Mouse (Mus musculus) heart, postnatal 0 days (tissue): ENCODE results near the gene Limch1. TPM values are rescaled to one million over a fixed set of nuclear protein-coding genes. Genes with fewer than 3 reads are reported as not detected.

Experiments
- ATAC-seq: fragments of 200-750 bp; cut with Nextera tagmentation; 2 replicates; pipeline ENCODE4 v1.8.0; 2017; ENCODE audit warnings: low read depth, moderate number of reproducible peaks, moderate library complexity; ENCODE audit not compliant: insufficient read depth
- DNase-seq: peaks from one replicate; pipeline ENCODE4 v3.0.0-alpha.2; 2016; ENCODE audit warnings: low spot score
- H3K27ac ChIP-seq: fragments of 300-500 bp; sonication (generic); 2 replicates; pipeline ENCODE4 v1.5.1; 2014; ENCODE audit warnings: low read depth, mild to moderate bottlenecking
- H3K27me3 ChIP-seq: fragments of 300-500 bp; sonication (generic); 2 replicates; pipeline ENCODE4 v1.6.1; 2014; ENCODE audit warnings: low read length, mixed read lengths; ENCODE audit not compliant: control insufficient read depth, insufficient read depth
- H3K36me3 ChIP-seq: fragments of 300-500 bp; sonication (generic); replicated peaks from 2 replicates; pipeline ENCODE4 v1.6.1; 2014; ENCODE audit warnings: low read length, mixed read lengths; ENCODE audit not compliant: control insufficient read depth, insufficient read depth
- H3K4me1 ChIP-seq: fragments of 300-500 bp; sonication (generic); 2 replicates; pipeline ENCODE4 v1.6.1; 2014; ENCODE audit warnings: antibody characterized with exemption; ENCODE audit not compliant: control insufficient read depth, insufficient read depth
- H3K4me2 ChIP-seq: fragments of 300-500 bp; sonication (generic); 2 replicates; pipeline ENCODE4 v1.6.1; 2014; ENCODE audit warnings: low read depth, mild to moderate bottlenecking, low read length, moderate library complexity
- H3K4me3 ChIP-seq: fragments of 300-500 bp; sonication (generic); 2 replicates; pipeline ENCODE4 v1.5.1; 2014; ENCODE audit warnings: low read depth, low read length
- H3K9ac ChIP-seq: fragments of 300-500 bp; sonication (generic); replicated peaks from 2 replicates; pipeline ENCODE4 v1.6.1; 2014; ENCODE audit warnings: low read depth, low read length, mixed read lengths
- H3K9me3 ChIP-seq: fragments of 300-500 bp; sonication (generic); replicated peaks from 2 replicates; pipeline ENCODE4 v1.6.1; 2016; ENCODE audit warnings: low read length; ENCODE audit not compliant: control insufficient read depth
- CTCF ChIP-seq: IDR thresholded peaks from 2 replicates; pipeline ENCODE4 v1.5.1; 2016; ENCODE audit warnings: antibody characterized with exemption, control low read depth, low read depth
- EP300 ChIP-seq: IDR thresholded peaks from 2 replicates; pipeline ENCODE4 v1.6.1; 2016; ENCODE audit warnings: antibody characterized with exemption, low read depth
- WGBS: fragments of 180-500 bp; shearing (Covaris S2); extraction: QIAGEN DNeasy Blood & Tissue Kit; methylation state at CpG from one replicate; pipeline ENCODE4 v1.1.7; 2014; 5-methylcytosine and 5-hydroxymethylcytosine counted together
- microRNA-seq: library from miRNA; unstranded; fragments of <30 nt; microRNA quantifications from one replicate; pipeline ENCODE4, GENCODE M21; 2016
- polyA plus RNA-seq: library from polyadenylated mRNA; unstranded; fragments of >200 nt; fragmentation: Nextera tagmentation; extraction: Ambion mirVana; gene quantifications from 2 replicates; pipeline ENCODE4 v1.2.1, GENCODE M21; 2015
- total RNA-seq: library from RNA; depleted of rRNA; stranded (reverse); fragments of >200 nt; gene quantifications from 2 replicates; pipeline ENCODE4 v1.2.3, GENCODE M21; 2014; ENCODE audit warnings: low replicate concordance; rRNA removed

Limch1 gene
- total and polyA plus RNA-seq, 2 experiments from 2014 or later = 21.1 to 30.0 TPM

DNA sequence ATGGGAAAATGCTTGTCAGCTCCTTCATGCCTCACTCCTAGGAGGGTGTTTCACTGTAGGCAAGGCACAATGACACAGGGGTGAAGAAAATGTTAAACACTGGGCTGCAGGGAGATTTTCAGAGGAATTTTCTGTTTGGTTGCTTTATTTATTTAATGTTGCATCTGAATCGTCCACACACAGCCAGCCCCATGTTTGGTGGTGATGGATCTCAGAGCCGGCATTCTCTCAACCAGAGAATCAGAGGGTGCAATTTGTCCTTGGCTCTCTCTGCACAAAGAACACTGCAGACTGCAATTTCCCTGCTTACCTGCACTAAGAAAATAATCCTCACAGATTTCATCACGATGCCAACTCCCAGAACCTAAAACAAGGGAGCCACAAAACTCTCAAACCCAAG, 357.4 kb downstream of the Limch1 start:
- no peak overlapping the region for H3K4me3 ChIP-seq
- no peak for ATAC-seq
- no peaks in the 10 kb centered on the region for H3K36me3 ChIP-seq
- no peak overlapping the region for H3K9ac ChIP-seq
- H3K4me2 ChIP-seq = no peak overlapping the region
- TF ChIP-seq CTCF (no peak), EP300 (no peak)
- peaks cover 85% of the 10 kb centered on the region for H3K27me3 ChIP-seq
- DNase-seq = no peak
- H3K9me3 ChIP-seq = no peaks in the 10 kb centered on the region
- H3K27ac ChIP-seq = no peak overlapping the region
- no peaks in the 10 kb centered on the region for H3K4me1 ChIP-seq
- WGBS = 8% methylated on average over 3 of the region's 3 CpGs

DNA sequence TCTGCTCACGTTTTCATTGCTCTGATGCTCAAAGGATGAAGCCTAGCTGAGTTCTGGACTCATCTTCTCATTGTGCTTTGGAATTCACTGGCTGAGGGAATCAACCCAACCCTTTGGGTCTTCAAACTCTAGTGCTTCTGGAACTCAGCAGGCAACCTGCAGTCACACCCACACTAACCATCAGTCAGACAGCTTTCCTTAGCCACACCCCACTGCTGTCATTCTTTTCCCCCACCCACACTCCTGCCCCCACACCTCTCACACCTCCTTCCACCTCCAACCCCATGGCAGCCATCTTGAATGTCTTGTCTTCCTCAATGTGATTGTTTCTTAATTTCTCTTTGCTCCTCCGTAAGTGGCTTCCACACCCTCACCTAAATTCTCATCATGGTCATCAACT, 360.6 kb downstream of the Limch1 start:
- peaks cover 71% of the 10 kb centered on the region for H3K27me3 ChIP-seq
- no peak overlapping the region for H3K27ac ChIP-seq
- no peak overlapping the region for H3K4me3 ChIP-seq
- TF ChIP-seq EP300 (no peak), CTCF (no peak)
- no peaks in the 10 kb centered on the region for H3K36me3 ChIP-seq
- DNase-seq = no peak
- no peak for ATAC-seq
- H3K9me3 ChIP-seq = no peaks in the 10 kb centered on the region
- H3K4me2 ChIP-seq = no peak overlapping the region
- WGBS = 66% methylated on average over 2 of the region's 2 CpGs
- H3K4me1 ChIP-seq = no peaks in the 10 kb centered on the region
- no peak overlapping the region for H3K9ac ChIP-seq

Small RNAs within 50 kb of the gene (microRNA-seq; reads per million reads assigned to microRNA genes)
- gene Gm23841 = not detected

Other genes with a start within 250 kb of the Limch1 start
- gene Apbb2, start 127.0 kb upstream of the Limch1 start, total RNA-seq = 31.1 and 41.0 TPM in 2 replicates
- gene Apbb2, start 127.0 kb upstream of the Limch1 start, polyA plus RNA-seq = 31.8 and 31.9 TPM in 2 replicates
- gene Uchl1, start 69.7 kb upstream of the Limch1 start, total RNA-seq = 97.4 and 108 TPM in 2 replicates
- gene Uchl1, start 69.7 kb upstream of the Limch1 start, polyA plus RNA-seq = 56.7 and 69.9 TPM in 2 replicates